Mouse (Mus musculus) left cerebral cortex, adult 11 months (tissue): ENCODE results near the gene Podxl.

Experiments used
- DNase-seq: peaks from one replicate; pipeline ENCODE4 v3.0.0; 2022; ENCODE audit warnings: low spot score

The Podxl gene

GRCm38 (mm10) chr6:31563235-31564181, at the start of gene Podxl:
TSS of gene Podxl (minus strand) at chr6:31563981.
- no peak for DNase-seq

- DNase-seq, result no peak
Observed at GRCm38 (mm10) chr6:31612560-31613270, 48.9 kb upstream of the Podxl start.

GRCm38 (mm10) chr6:31606429-31606828, 42.6 kb upstream of the Podxl start:
- no peak for DNase-seq

GRCm38 (mm10) chr6:31604629-31605265, 41.0 kb upstream of the Podxl start:
- no peak for DNase-seq

- no peak for DNase-seq
Observed at GRCm38 (mm10) chr6:31602489-31602888, 38.7 kb upstream of the Podxl start.

GRCm38 (mm10) chr6:31601131-31601530, 37.4 kb upstream of the Podxl start:
- no peak for DNase-seq

GRCm38 (mm10) chr6:31599863-31600262, 36.1 kb upstream of the Podxl start:
- no peak for DNase-seq

- no peak for DNase-seq
Observed at GRCm38 (mm10) chr6:31598349-31598911, 34.6 kb upstream of the Podxl start.

- DNase-seq, result no peak
Observed at GRCm38 (mm10) chr6:31597136-31597460, 33.3 kb upstream of the Podxl start.

- DNase-seq, result no peak
Observed at GRCm38 (mm10) chr6:31596346-31597135, 32.8 kb upstream of the Podxl start.

GRCm38 (mm10) chr6:31592579-31593238, 28.9 kb upstream of the Podxl start:
- DNase-seq, result no peak

- DNase-seq, result no peak
Observed at GRCm38 (mm10) chr6:31592128-31592527, 28.3 kb upstream of the Podxl start.

GRCm38 (mm10) chr6:31591676-31592075, 27.9 kb upstream of the Podxl start:
- no peak for DNase-seq

- no peak for DNase-seq
Observed at GRCm38 (mm10) chr6:31590754-31591153, 27.0 kb upstream of the Podxl start.

- no peak for DNase-seq
Observed at GRCm38 (mm10) chr6:31589268-31589667, 25.5 kb upstream of the Podxl start.

GRCm38 (mm10) chr6:31587655-31588054, 23.9 kb upstream of the Podxl start:
- DNase-seq, result no peak

GRCm38 (mm10) chr6:31586127-31586526, 22.3 kb upstream of the Podxl start:
- DNase-seq, result no peak

- DNase-seq, result no peak
Observed at GRCm38 (mm10) chr6:31576151-31576550, 12.4 kb upstream of the Podxl start.

GRCm38 (mm10) chr6:31575063-31575462, 11.3 kb upstream of the Podxl start:
- peak; percentile 49 for DNase-seq

- DNase-seq, result no peak
Observed at GRCm38 (mm10) chr6:31571459-31571858, 7.7 kb upstream of the Podxl start.

- DNase-seq, result no peak
Observed at GRCm38 (mm10) chr6:31568070-31568595, 4.4 kb upstream of the Podxl start.
